In the genomic region with DNA sequence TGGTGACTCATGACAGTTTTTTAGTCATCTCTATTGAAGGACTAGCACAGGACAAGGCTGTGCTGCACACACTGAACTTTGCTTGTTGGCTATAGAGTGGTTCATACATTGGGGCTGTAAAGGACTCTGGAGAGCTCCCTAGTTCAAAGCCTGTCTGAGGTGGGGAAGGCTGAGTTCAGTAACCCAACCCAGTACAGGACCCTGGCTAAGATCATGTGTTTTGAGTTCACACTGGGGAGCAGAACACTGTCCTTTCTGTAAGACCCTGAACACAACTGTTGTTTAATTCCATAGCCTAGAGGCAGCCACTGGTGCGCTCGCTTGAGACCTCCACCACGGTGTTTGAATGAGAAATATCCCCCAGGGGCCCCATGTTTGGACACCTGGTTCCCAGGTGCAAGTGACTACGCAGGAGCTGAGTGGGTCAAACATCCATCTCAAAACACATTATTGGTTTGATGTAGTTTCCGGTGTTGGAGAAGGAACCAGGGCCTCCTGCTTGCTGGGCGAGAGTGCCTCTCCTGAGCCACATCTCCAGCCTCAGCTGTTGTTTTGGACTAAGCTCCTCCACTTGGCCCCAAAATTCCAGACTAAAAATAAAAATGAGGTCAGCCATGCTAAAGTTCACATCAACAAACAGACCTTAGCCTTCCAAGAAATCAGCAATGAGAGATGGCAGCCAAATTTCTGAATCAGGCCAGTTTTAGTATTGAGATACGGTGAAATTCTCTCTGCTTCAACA, we compare ENCODE assay signal across 8 mouse cellular contexts. TPM values are rescaled to one million over a fixed set of nuclear protein-coding genes. Genes with fewer than 3 reads are reported as not detected.
DNase-seq lines count a peak whose midpoint lies in the region; ATAC-seq lines count a peak whose summit lies in the region.

No protein-coding gene starts in this region.

- H3K27me3 ChIP-seq in heart, embryonic 12.5 days (replicated peaks): no peaks in the 10 kb centered on the region
- no peaks in the 10 kb centered on the region for H3K27me3 ChIP-seq in limb, embryonic 12.5 days
- no peaks in the 10 kb centered on the region for H3K27me3 ChIP-seq in hindbrain, embryonic 12.5 days

- no peak overlapping the region for H3K4me3 ChIP-seq in heart, embryonic 12.5 days
- no peak overlapping the region for H3K4me3 ChIP-seq in limb, embryonic 12.5 days (replicated peaks)
- H3K4me3 ChIP-seq in hindbrain, embryonic 12.5 days: no peak overlapping the region

- H3K27ac ChIP-seq in heart, embryonic 12.5 days (ENCODE audit: poor library complexity, severe bottlenecking): peak overlapping the region; percentile 2; the same call in 1 of the 2 replicates
- 0 out of 2 replicates have a peak overlapping the region, but pooled peaks have one; percentile 23 for H3K27ac ChIP-seq in limb, embryonic 12.5 days
- no peak overlapping the region for H3K27ac ChIP-seq in hindbrain, embryonic 12.5 days

- peak; percentile 33 for DNase-seq in 3T3-L1 (ENCODE audit: low read depth, low spot score)
- peak; percentile 89 for DNase-seq in brain, adult 2 months (ENCODE audit: low read depth, low spot score)
- no peak for DNase-seq in left cerebral cortex, postnatal 4 days
- no peak for DNase-seq in urinary bladder, postnatal 10 days (ENCODE audit: low spot score)
- DNase-seq in spleen, postnatal 10 days (ENCODE audit: low spot score in 2 of 2): no peak

- intact Hi-C loops in left cerebral cortex, postnatal 4 days (cut with DNase I): no loop called here

- 77% methylated on average over 7 of the region's 7 CpGs for WGBS in heart, embryonic 12.5 days
- WGBS in limb, embryonic 12.5 days: 61% methylated on average over 7 of the region's 7 CpGs
- WGBS in hindbrain, embryonic 12.5 days: 75% methylated on average over 7 of the region's 7 CpGs

- H3K9ac ChIP-seq in heart, embryonic 12.5 days: no peak overlapping the region
- H3K9ac ChIP-seq in limb, embryonic 12.5 days (replicated peaks): no peak overlapping the region
- H3K9ac ChIP-seq in hindbrain, embryonic 12.5 days: no peak overlapping the region

- H3K9me3 ChIP-seq in heart, embryonic 12.5 days (replicated peaks): no peaks in the 10 kb centered on the region
- H3K9me3 ChIP-seq in limb, embryonic 12.5 days: no peaks in the 10 kb centered on the region
- no peaks in the 10 kb centered on the region for H3K9me3 ChIP-seq in hindbrain, embryonic 12.5 days (replicated peaks)

- H3K36me3 ChIP-seq in heart, embryonic 12.5 days: no peaks in the 10 kb centered on the region
- H3K36me3 ChIP-seq in limb, embryonic 12.5 days: no peaks in the 10 kb centered on the region
- no peaks in the 10 kb centered on the region for H3K36me3 ChIP-seq in hindbrain, embryonic 12.5 days

- no peak overlapping the region for H3K4me2 ChIP-seq in heart, embryonic 12.5 days
- H3K4me2 ChIP-seq in limb, embryonic 12.5 days: no peak overlapping the region
- H3K4me2 ChIP-seq in hindbrain, embryonic 12.5 days (replicated peaks): no peak overlapping the region

- ATAC-seq in heart, embryonic 12.5 days (ENCODE audit: insufficient number of reproducible peaks, low FRiP score): no peak
- no peak for ATAC-seq in limb, embryonic 12.5 days (ENCODE audit: insufficient number of reproducible peaks, insufficient read depth, low FRiP score, low TSS enrichment, low read depth)
- ATAC-seq in hindbrain, embryonic 12.5 days (ENCODE audit: low FRiP score): no peak

- peaks cover 12% of the 10 kb centered on the region for H3K4me1 ChIP-seq in heart, embryonic 12.5 days (replicated peaks)
- H3K4me1 ChIP-seq in limb, embryonic 12.5 days (replicated peaks): peaks cover 13% of the 10 kb centered on the region
- no peaks in the 10 kb centered on the region for H3K4me1 ChIP-seq in hindbrain, embryonic 12.5 days

RNA-seq across cellular contexts. Expression of a gene that starts 10.0 kb away (rescaled TPM):
- polyA plus RNA-seq in heart, embryonic 12.5 days (2016; fragmentation: Nextera tagmentation; extraction: Ambion mirVana): 45.8 and 48.9 TPM in 2 replicates
- polyA plus RNA-seq in limb, embryonic 12.5 days (2016; fragmentation: Nextera tagmentation; extraction: Ambion mirVana): 52.4 and 61.7 TPM in 2 replicates
- polyA plus RNA-seq in hindbrain, embryonic 12.5 days (2016; fragmentation: Nextera tagmentation; extraction: Ambion mirVana): 67.0 and 70.3 TPM in 2 replicates
- 10 to 100 TPM; 43.8 to 50.6 TPM for total RNA-seq in left cerebral cortex, postnatal 4 days (2021)

RNA-seq across cellular contexts. Expression of a gene that starts 33.2 kb away (rescaled TPM):
- 7.3 and 7.9 TPM in 2 replicates for polyA plus RNA-seq in heart, embryonic 12.5 days (2016; fragmentation: Nextera tagmentation; extraction: Ambion mirVana)
- 9.8 and 11.6 TPM in 2 replicates for polyA plus RNA-seq in limb, embryonic 12.5 days (2016; fragmentation: Nextera tagmentation; extraction: Ambion mirVana)
- 9.3 and 9.9 TPM in 2 replicates for polyA plus RNA-seq in hindbrain, embryonic 12.5 days (2016; fragmentation: Nextera tagmentation; extraction: Ambion mirVana)
- total RNA-seq in left cerebral cortex, postnatal 4 days (2021): 100 to 1,000 TPM; 121 to 124 TPM

Comparison
In these comparisons a context has a peak if more than half of its experiments do, and no peak if none do; other contexts are left out.
1. DNase-seq: peak in 3T3-L1 (single experiment) and brain, adult 2 months (single experiment); none in left cerebral cortex, postnatal 4 days (single experiment), urinary bladder, postnatal 10 days (single experiment) and spleen, postnatal 10 days (0 of 2).